Mouse (Mus musculus) left cerebral cortex, postnatal 10 days (tissue): ENCODE results near the gene Tmem63c. TPM values are rescaled to one million over a fixed set of nuclear protein-coding genes. Genes with fewer than 3 reads are reported as not detected.

Experiments
- DNase-seq, 2 experiments: peaks; one replicate each; pipeline ENCODE4 v3.0.0; 2021 to 2022; ENCODE audit warnings: low spot score in 2 of 2, mixed read lengths in 1 of 2; ENCODE audit errors: extremely low spot score in 1 of 2
- intact Hi-C: fragments of 180-260 bp; cut with DNase I; formaldehyde crosslinking; loops from one replicate; pipeline ENCODE4 v1.15.1; 2025
- total RNA-seq, 2 experiments: library from RNA; stranded (reverse); gene quantifications; 2 replicates each; pipeline ENCODE4 v1.2.3; 2021

The Tmem63c gene
- 10 to 100 TPM; 41.9 to 46.4 TPM for total RNA-seq

DNA sequence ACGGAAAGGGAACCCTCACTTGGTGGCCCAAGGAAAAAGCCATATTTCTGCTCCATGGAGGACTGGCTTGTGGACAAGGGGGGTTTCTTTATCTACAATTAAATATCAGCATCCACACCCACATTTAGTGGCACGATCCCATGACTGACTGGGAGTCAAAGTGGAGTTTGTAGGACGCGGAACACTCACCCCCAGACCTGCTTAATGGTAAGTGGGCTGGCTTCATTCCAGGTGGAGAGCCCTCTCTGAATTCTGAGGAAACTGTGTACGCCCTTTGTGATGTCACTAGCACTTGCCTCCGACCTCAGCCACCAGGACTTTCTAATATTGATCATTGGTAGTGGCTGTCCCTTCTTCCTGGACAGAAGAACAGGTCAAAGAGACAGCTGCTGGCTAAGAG lies at the start of gene Tmem63c:
Tmem63c (plus strand) TSS at position 301 of the 400 bp plus-strand sequence.
- no peak for DNase-seq
- intact Hi-C loops: no loop called here

DNA sequence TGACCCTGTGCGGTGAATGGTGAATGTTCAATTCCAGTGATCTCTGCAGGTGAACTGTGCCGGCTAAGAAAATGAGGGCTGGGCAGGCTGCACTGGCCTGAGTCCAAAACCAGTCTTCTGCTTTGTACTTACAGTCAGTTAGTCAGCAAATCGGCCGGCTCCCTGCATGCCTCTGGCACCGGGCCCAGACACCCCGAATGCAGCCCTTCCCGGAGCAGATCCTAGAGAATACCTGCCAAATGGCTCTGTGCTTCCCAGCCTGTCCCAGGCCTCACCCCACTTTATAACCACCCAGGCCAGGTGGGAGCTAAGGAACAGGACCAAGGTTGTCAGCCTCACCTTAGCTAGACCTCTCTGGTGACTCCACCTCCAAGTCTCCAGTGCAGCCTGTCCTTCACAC lies 47.9 kb upstream of the Tmem63c start:
- peak in 1 of 2 experiments; percentile 89 for DNase-seq
- intact Hi-C loops: no loop called here

DNA sequence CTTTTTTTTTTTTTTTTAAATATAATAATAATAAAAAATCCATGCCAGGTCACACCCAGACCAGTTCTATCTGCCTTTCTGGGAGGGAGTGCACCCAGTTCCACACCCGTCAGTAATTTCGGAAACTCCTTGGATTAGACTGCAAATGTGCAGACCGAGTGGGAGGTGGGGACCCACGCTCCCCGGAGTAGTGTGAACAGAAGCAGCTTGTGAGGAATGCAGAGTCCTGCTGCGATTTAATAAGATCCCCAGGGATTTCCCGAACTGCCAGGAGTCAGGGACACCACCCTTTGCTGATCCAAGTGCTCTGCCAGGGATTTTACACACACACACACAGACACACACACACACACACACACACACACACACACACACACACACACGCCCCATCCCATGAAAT lies 47.4 kb upstream of the Tmem63c start:
- no peak for DNase-seq
- intact Hi-C loops: no loop called here

DNA sequence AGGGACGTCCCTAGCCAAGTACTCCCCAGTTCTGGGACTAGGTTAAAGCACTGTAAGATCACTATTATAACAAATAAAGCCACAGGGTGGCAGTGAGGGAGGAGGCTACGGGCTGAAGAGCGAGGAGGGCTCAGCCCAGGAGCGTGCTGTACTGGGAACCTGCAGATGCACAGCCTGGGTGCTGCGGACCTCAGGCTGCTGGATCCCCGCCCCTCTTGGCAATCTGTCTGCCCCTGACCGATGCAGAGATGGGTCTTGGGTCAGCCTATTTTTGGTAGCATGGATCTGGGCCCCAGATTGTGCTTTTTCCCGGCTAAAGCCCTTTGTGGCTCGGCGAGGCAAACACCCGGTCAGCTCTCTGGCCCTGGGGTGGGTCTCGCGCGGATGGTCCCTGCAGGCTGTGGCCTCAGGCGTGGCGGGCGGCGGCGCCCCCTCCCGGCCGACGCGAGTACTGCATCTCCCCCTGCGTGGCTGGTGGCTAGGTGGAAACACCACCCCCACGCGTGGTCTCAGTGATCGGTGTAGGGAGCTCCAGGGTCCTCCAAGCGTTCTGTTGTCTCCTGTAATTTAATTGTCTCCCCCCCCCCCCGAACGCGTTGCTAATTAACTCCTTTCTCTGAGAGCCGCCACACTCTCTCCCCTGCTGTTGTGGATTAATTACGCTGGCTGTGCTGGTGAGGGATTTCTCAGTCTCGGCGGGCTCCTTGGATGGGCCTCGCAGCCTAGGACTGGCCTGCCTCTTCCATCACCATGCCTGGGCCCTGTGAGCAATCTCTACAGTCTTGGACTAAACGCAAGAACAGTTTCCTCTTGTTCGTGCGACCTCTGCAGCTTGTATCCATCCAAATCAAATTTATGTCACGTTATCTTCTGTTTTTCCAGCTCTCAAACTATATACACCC lies 46.5 kb upstream of the Tmem63c start:
- intact Hi-C loops: no loop called here

DNA sequence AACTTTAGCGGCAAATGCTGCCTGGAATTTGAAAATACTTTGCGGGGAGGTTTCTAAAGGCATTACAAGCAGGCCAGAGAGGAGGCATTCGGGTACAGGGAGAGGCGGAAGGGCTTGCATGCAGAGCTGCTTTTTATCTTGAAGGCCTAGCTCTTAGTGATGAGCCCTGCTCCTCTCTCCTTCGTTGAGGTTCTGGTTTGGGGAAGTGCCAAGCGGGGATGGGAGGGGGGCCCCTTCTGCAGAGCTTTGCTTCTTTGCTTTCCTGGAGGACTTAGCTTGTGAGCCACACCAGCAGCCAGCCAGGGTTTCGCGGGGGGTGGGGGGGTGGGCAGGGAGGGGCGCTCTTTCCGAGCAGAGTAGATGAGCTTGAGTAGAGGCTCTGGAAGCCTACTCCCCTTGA lies 45.4 kb upstream of the Tmem63c start:
- peak in 1 of 2 experiments; percentile 56 for DNase-seq
- intact Hi-C loops: no loop called here

More for the DNA sequence above, 46.5 kb upstream of the Tmem63c start:
- peak; percentile 60 to 83 for DNase-seq

DNA sequence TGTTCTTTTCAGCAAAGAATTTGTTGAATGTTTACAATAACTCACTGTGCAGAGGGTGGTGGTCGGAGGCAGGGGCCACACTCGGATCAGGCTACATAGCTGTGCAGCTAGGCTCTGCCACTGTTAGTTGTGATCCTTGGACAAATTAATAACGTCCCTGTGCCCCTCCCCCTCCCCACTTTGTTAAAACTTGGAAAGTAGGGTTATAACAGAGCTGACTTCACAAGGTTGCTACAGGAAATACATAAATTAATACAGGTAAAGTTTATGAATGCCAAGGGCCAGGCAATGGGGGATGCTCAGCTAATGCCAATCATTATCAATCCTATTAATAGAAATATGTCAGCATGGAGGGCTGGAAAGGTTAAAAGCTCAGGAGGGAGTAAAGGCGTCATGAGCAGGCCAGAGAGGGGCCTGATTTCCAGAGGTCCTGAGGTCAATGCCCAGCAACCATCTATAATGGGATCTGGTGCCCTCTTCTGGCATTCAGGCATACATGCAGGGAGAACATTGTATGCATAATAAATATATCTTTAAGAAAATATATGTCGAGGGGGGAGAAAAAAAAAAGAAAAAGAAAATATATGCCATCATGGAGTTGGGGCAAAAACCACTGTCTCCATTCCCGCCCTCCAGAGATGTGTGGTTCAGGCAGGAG lies 44.5 kb upstream of the Tmem63c start:
- intact Hi-C loops: no loop called here
- no peak for DNase-seq

DNA sequence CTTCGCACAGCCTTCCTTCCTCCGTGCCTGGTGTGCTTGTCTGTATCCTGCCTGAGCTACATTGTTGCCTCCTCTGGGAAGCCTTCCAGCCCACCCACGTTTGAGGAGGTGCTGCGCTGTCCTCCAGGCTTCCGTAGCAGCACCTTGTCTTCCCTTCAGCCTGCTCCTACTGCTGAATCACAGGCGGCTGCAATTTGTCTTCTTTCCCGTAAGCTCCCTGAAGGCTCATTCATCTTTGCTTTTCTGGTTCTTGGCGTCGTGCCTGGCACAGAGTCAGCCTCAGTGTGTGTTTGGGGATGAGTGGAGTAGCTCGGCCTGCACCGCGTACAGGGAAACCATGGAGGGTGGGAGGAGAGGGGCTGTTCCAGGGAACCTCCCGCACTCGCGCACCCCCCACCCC lies 43.3 kb upstream of the Tmem63c start:
- intact Hi-C loops: no loop called here
- DNase-seq: no peak

DNA sequence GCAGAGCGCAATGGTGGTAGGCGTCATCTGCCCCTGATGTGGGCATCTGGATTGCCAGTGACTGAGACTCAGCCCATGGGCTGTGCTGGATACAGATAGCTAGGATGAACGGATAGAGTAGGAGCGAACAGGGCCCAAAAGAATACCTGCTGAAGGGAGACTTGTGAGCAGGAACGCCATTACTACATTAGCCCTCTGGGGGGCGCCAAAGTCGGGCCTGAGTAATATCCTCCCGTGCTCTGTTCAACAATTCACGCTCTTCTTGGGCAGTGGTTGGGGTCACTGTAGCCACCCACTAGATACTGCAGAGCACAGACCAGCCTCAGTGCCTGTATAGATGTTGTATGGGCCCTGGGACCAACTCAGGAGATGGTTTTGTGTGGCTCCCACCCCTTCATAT lies 40.0 kb upstream of the Tmem63c start:
- no peak for DNase-seq
- intact Hi-C loops: no loop called here

DNA sequence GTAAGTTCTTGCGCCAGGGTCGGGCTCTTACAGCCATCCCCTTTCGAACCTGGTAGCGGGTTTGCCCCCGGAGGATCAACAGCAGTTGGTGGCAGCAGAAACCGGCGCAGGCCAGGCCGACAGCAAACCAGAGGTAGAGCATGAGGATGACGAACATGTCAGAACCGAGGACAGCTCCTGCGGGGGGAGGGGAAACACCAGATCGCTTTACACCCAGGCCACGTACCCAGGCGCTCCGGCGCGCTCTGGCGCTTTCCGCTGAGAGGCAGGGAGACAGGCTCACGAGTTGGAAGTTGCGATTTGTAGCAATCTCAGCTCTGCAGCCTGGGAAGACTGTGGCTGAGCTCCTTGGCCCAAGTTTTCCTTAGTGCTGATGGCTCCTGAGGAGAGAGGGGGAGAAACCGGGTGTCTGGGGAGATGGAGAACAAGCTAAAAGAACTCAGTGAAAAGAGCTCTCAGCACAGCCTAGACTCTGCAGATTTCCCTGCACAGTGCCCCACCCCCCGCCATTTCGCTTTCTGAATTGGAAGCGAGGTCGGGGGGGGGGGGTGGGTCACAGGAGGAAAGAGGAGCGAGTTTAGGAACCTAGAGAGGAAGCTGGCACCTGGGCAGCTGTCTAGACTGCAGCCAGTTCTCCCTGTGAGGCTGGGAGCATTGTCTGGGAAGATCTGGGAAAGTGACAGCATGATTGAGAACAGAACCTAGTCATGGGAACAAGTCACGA lies 37.5 kb upstream of the Tmem63c start:
- peak in 1 of 2 experiments; percentile 79 for DNase-seq
- intact Hi-C loops: no loop called here

DNA sequence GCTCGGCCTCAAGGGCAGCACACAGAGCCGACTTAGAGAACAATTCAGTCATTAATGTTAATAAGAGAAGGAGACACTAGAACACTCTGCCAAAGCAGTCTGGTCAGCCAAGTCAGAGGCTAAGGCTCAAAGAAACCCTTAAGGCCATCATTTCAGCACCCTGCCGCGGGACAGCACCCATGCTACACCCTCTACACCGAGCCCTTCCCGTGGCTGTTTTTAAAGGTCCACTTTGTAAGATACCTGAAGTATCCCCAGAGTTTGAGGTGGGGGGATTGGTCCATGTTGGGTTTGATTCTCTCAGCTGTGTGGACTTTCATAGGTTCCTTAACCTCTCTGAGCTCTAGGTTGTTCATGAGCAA lies 37.0 kb upstream of the Tmem63c start:
- intact Hi-C loops: no loop called here

DNA sequence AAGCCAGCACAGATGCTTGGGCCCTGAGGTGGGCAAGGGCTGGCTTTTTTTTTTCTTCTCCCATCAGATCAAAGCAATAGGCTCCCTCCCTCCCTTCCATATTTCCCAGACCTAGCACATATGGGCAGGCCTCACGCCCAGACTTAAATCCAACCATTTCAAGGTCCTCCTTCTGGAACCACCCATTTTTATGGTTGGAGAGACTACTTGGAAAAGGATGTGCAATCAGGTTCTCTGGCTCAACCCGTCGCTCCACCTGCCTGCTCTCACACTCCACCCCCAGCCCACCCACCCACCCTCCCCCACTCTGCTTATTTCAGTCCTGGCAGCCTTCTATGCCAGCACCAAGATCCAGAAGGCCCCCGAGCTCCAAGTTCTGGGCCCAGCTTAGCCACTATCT lies 34.6 kb upstream of the Tmem63c start:
- no peak for DNase-seq
- intact Hi-C loops: no loop called here

More for the DNA sequence above, 37.0 kb upstream of the Tmem63c start:
- no peak for DNase-seq

DNA sequence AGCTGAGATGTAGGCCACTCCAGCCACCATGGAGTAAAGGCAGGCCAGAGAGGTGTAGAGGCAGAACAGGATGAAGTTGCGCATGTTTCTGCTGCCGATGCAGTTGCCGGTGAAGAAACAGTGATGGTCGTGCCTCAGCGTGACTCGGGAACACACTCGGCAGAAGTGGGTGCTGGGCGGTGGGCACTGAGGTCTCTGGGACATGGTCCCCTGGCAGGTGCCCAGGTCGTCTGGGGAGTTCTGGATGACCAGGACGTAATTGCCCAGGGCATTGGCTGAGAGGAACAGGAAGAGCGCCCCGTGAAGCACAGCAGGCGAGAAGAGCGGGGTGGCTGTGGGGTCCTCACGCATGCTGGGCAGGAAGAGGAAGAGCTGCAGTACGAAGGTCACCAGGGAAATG lies 32.9 kb upstream of the Tmem63c start:
- intact Hi-C loops: no loop called here
- peak in 1 of 2 experiments; percentile 56 for DNase-seq

DNA sequence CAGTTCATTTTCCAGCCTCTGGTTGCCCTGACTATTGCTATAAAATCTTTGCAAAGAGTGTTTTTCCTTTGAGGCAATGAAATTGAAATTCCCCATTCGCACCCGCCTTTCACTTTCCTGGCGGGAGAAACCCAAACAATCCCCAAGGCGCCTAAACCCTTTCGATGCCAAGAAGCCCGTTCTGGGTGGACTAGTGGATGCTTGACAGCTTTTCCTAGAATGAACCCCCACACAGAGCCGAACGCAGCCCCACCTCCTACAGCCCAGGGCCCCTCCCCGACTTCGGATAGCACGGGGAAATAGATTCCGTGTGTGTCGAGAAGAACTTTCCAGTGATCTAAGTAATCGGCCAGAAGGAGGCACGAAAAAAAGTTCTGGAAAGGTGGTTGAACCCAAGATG lies 31.8 kb upstream of the Tmem63c start:
- peak in 1 of 2 experiments; percentile 39 for DNase-seq
- intact Hi-C loops: no loop called here

DNA sequence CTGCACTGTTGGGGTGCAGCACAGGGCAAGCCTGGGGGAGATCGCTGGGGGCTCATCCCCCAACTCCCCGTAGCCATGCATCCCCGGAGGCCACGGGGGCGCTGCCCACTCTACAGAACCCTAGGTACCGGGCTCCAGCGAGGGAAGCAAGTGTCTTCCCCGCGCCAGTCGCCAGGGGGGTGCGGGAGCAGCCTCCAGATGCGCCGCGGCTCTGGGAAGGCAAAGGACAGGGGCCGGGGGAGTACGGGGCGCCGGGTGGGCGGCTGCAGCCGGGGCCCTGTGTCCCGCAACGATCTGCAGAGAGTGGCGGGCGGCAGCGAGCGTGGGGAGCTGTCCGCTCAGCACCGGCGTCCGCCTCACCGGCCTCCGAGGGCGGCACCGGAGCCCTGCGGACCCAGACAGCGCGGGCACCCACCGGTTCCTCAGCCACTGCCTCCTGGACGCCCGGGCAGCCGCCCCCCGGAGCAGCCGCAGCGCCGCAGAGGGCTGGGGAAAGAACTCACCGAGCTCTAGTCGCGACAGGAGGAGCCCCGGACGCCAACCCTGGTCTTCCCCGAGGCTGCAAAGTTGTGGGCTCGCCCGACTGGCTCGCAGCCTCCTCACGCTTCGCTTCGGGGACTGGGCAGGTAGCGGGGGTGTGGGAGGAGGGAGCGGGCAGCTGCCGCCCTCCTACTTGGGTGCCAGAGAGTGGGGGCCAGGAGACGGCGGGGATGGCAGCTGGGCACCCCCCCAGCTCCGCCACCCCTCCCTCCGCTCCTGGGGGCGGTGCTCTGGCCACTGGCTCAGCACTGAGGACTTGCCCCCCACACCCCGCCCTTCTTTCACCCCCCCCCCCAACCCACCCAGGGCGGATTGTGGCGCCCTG lies 31.0 kb upstream of the Tmem63c start, which contains the start of gene Zdhhc22:
Zdhhc22 (minus strand) TSS at position 541 of the 865 bp plus-strand sequence.
- peak in 1 of 2 experiments; percentile 71 for DNase-seq
- intact Hi-C loops: no loop called here

DNA sequence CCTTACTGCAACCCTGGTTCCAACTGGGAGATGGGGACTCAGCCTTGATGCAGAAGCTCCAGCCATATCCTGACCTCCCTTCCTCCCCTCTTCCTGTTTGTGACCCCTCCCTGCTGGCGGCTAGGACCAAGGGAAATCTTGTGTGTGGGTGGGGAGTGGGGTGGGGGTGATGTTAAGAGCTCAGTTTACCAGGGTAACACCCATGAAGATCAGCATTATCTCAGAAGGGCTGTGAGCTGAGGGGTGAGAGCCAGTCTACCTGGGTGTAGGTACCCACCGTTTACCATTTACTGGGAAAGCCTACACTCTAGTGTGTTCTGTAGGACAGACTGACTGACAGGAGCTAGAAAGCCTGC lies 30.4 kb upstream of the Tmem63c start:
- DNase-seq: no peak
- intact Hi-C loops: no loop called here

DNA sequence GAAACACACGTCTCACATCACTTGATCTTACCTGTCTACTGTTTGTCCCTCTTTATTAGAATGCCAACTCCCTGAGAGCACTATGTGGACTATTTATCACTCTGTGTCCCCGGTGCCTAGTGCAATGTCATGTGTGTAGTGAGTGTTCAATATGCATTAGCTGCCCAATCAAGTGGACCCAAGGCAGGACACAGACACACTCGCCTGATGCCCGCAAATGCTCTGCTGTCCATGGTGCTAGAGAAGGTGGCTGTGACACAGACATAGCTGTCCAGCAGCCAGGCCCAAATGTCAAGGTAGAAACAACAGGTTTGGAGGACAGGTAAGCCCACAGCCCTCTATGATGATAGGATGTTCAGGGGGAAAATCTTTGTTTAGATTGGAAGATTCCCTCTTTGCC lies 27.0 kb upstream of the Tmem63c start:
- intact Hi-C loops: no loop called here
- peak in 1 of 2 experiments; percentile 11 for DNase-seq

DNA sequence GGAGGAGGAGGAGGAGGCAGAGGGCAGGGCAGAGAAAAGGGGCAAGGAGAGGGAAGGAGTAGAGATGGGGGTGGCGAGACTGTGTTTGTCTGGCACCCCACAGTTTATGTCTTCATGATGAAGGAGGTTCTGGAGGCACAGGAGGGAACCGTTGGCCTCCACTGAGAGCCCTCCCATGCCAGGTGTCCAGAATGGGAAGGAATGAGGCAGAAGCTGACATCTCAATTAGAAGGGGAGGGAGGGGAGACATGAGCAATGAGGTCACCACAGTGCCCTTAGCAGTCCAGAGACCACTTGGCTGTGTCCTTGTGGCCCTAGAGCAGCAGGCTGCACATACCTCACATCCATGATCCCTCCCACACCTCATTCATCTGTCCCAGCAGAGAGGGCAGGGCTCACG lies 26.4 kb upstream of the Tmem63c start:
- intact Hi-C loops: no loop called here
- DNase-seq: peak in 1 of 2 experiments; percentile 19

DNA sequence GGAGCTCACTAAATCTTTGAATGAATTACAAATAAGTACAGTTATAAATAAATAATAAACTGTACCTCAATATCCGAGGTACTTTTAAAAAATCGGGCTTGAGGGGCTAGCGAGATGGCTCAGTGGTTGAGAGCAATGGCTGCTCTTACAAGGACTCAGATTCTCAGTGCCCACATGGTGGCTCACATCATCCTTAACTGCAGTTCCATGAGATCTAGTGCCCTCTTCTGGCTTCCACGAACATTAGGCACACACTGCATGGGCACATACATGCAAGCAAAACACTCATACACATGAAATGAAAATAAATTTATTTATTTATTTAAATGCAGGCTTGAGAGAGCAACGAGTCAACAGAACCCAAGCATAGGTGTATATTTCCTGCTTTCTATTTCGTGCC lies 25.2 kb upstream of the Tmem63c start:
- intact Hi-C loops: no loop called here
- DNase-seq: peak in 1 of 2 experiments; percentile 12

DNA sequence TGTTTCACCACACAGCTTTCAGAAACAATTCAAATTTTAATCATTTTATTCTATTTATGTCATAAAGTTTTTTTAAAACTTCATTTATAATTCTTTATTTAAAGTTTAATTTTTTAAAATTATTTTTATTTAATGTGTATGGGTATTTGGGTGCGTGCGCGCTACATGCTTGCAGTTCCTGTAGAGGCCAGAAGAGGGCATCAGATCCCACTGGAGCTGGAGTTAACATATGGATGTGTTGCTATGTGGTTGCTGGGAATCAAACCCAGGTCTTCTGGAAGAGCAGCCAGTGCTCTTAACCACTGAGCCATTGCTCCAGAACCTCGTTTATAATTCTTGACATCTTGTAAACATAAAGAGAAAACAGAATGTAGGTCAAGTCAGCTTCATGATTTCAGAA lies 22.4 kb upstream of the Tmem63c start:
- intact Hi-C loops: no loop called here
- DNase-seq: peak in 1 of 2 experiments; percentile 13
